Mouse (Mus musculus) embryonic facial prominence, embryonic 15.5 days (tissue): ENCODE results near the gene Rnaseh1. TPM values are rescaled to one million over a fixed set of nuclear protein-coding genes. Genes with fewer than 3 reads are reported as not detected.

Source experiments
- ATAC-seq: fragments of 200-750 bp; cut with Nextera tagmentation; 2 replicates; pipeline ENCODE4 v1.8.0; 2017; ENCODE audit warnings: low read depth, moderate TSS enrichment; ENCODE audit not compliant: insufficient number of reproducible peaks, low FRiP score, low TSS enrichment
- H3K27ac ChIP-seq: fragments of 300-500 bp; sonication (generic); replicated peaks from 2 replicates; pipeline ENCODE4 v1.5.1; 2015; ENCODE audit warnings: mild to moderate bottlenecking, inconsistent platforms
- H3K27me3 ChIP-seq: fragments of 300-500 bp; sonication (generic); 2 replicates; pipeline ENCODE4 v1.6.1; 2015; ENCODE audit warnings: inconsistent platforms
- H3K36me3 ChIP-seq: fragments of 300-500 bp; sonication (generic); 2 replicates; pipeline ENCODE4 v1.6.1; 2015; ENCODE audit warnings: mild to moderate bottlenecking, inconsistent platforms
- H3K4me1 ChIP-seq: fragments of 300-500 bp; sonication (generic); 2 replicates; pipeline ENCODE4 v1.6.1; 2015; ENCODE audit warnings: inconsistent platforms
- H3K4me2 ChIP-seq: fragments of 300-500 bp; sonication (generic); replicated peaks from 2 replicates; pipeline ENCODE4 v1.6.1; 2015; ENCODE audit warnings: mild to moderate bottlenecking, inconsistent platforms
- H3K4me3 ChIP-seq: fragments of 300-500 bp; sonication (generic); replicated peaks from 2 replicates; pipeline ENCODE4 v1.5.1; 2015; ENCODE audit warnings: mild to moderate bottlenecking, inconsistent platforms
- H3K9ac ChIP-seq: fragments of 300-500 bp; sonication (generic); 2 replicates; pipeline ENCODE4 v1.6.1; 2015; ENCODE audit warnings: inconsistent platforms
- H3K9me3 ChIP-seq: fragments of 300-500 bp; sonication (generic); replicated peaks from 2 replicates; pipeline ENCODE4 v1.6.1; 2016; ENCODE audit warnings: inconsistent platforms
- WGBS: fragments of 180-500 bp; shearing (Covaris S2); methylation state at CpG from one replicate; pipeline ENCODE4 v1.1.7; 2015; 5-methylcytosine and 5-hydroxymethylcytosine counted together
- polyA plus RNA-seq: library from polyadenylated mRNA; unstranded; fragments of >200 nt; fragmentation: Nextera tagmentation; extraction: Ambion mirVana; gene quantifications from 2 replicates; pipeline ENCODE4 v1.2.1, GENCODE M21; 2015

Rnaseh1 gene
- polyA plus RNA-seq, 1 experiment from 2014 or later, result 32.2 TPM

- 15% methylated on average over 8 of the region's 8 CpGs for WGBS
- Histone ChIP-seq H3K9me3 (no peaks in the 10 kb centered on the region), H3K4me2 (no peak overlapping the region), H3K27me3 (no peaks in the 10 kb centered on the region), H3K27ac (no peak overlapping the region), H3K4me1 (peaks cover 15% of the 10 kb centered on the region; the same call in 1 of the 2 replicates), H3K4me3 (no peak overlapping the region), H3K36me3 (no peaks in the 10 kb centered on the region), H3K9ac (no peak overlapping the region)
- no peak for ATAC-seq
Measured at GRCm38 (mm10) chr12:28667287-28667686, 17.9 kb downstream of the Rnaseh1 start.

GRCm38 (mm10) chr12:28674038-28674720, 24.8 kb downstream of the Rnaseh1 start:
- 84% methylated on average over 10 of the region's 10 CpGs for WGBS
- Histone ChIP-seq H3K4me2 (peak overlapping the region; percentile 63), H3K9ac (no peak overlapping the region), H3K36me3 (peaks cover 6% of the 10 kb centered on the region; the same call in 1 of the 2 replicates), H3K27ac (peak overlapping the region; percentile 97), H3K4me1 (peaks cover 12% of the 10 kb centered on the region), H3K9me3 (no peaks in the 10 kb centered on the region), H3K27me3 (no peaks in the 10 kb centered on the region), H3K4me3 (peak overlapping the region; percentile 64; the same call in 1 of the 2 replicates)
- no peak for ATAC-seq

- Histone ChIP-seq H3K4me3 (peak within 1 kb of the TSS; percentile 64), H3K9ac (peak within 1 kb of the TSS; percentile 44), H3K4me1 (peaks cover 12% of the 10 kb centered on the region), H3K36me3 (peaks cover 11% of the 10 kb centered on the region; the same call in 1 of the 2 replicates), H3K4me2 (peak within 1 kb of the TSS; percentile 63), H3K9me3 (no peaks in the 10 kb centered on the region), H3K27me3 (no peaks in the 10 kb centered on the region), H3K27ac (peak within 1 kb of the TSS; percentile 97)
- peak; percentile 94 for ATAC-seq
- WGBS, result 3% methylated on average over 53 of the region's 53 CpGs
Measured at GRCm38 (mm10) chr12:28675121-28675924, 25.9 kb downstream of the Rnaseh1 start, which contains the start of gene Adi1. Adi1 (plus strand) TSS chr12:28675231.

GRCm38 (mm10) chr12:28675925-28676209, 26.5 kb downstream of the Rnaseh1 start:
- peaks cover 15% of the 10 kb centered on the region; the same call in 1 of the 2 replicates for H3K36me3 ChIP-seq
- peaks cover 9% of the 10 kb centered on the region for H3K4me1 ChIP-seq
- peak overlapping the region; percentile 97 for H3K27ac ChIP-seq
- ATAC-seq, result no peak
- peak overlapping the region; percentile 63 for H3K4me2 ChIP-seq
- peak overlapping the region; percentile 44 for H3K9ac ChIP-seq
- WGBS, result 53% methylated on average over 5 of the region's 5 CpGs
- no peaks in the 10 kb centered on the region for H3K9me3 ChIP-seq
- H3K4me3 ChIP-seq, result peak overlapping the region; percentile 64
- H3K27me3 ChIP-seq, result no peaks in the 10 kb centered on the region

GRCm38 (mm10) chr12:28684674-28685073, 35.3 kb downstream of the Rnaseh1 start:
- Histone ChIP-seq H3K4me1 (no peaks in the 10 kb centered on the region), H3K9ac (no peak overlapping the region), H3K9me3 (no peaks in the 10 kb centered on the region), H3K27ac (no peak overlapping the region), H3K27me3 (no peaks in the 10 kb centered on the region), H3K4me3 (no peak overlapping the region), H3K36me3 (peaks cover 24% of the 10 kb centered on the region), H3K4me2 (no peak overlapping the region)
- ATAC-seq, result no peak
- 86% methylated on average over 1 of the region's 1 CpGs for WGBS

- Histone ChIP-seq H3K4me3 (no peak overlapping the region), H3K27ac (no peak overlapping the region), H3K27me3 (no peaks in the 10 kb centered on the region), H3K4me1 (no peaks in the 10 kb centered on the region), H3K4me2 (no peak overlapping the region), H3K9ac (no peak overlapping the region), H3K9me3 (no peaks in the 10 kb centered on the region), H3K36me3 (peaks cover 31% of the 10 kb centered on the region)
- 64% methylated on average over 3 of the region's 3 CpGs for WGBS
- ATAC-seq, result no peak
Measured at GRCm38 (mm10) chr12:28685771-28686170, 36.4 kb downstream of the Rnaseh1 start.

- peaks cover 31% of the 10 kb centered on the region for H3K36me3 ChIP-seq
- 60% methylated on average over 8 of the region's 8 CpGs for WGBS
- ATAC-seq, result no peak
Measured at GRCm38 (mm10) chr12:28686199-28686879, 36.9 kb downstream of the Rnaseh1 start.

GRCm38 (mm10) chr12:28688996-28689395, 39.6 kb downstream of the Rnaseh1 start:
- WGBS, result 83% methylated on average over 6 of the region's 6 CpGs
- Histone ChIP-seq H3K4me2 (no peak overlapping the region), H3K4me1 (no peaks in the 10 kb centered on the region), H3K4me3 (no peak overlapping the region), H3K36me3 (peaks cover 31% of the 10 kb centered on the region), H3K9me3 (no peaks in the 10 kb centered on the region), H3K27me3 (no peaks in the 10 kb centered on the region), H3K9ac (no peak overlapping the region), H3K27ac (no peak overlapping the region)
- no peak for ATAC-seq

More at GRCm38 (mm10) chr12:28686199-28686879, 36.9 kb downstream of the Rnaseh1 start:
- H3K27me3 ChIP-seq, result no peaks in the 10 kb centered on the region
- H3K4me1 ChIP-seq, result no peaks in the 10 kb centered on the region
- H3K4me2 ChIP-seq, result no peak overlapping the region
- H3K27ac ChIP-seq, result no peak overlapping the region
- no peak overlapping the region for H3K4me3 ChIP-seq
- H3K9ac ChIP-seq, result no peak overlapping the region
- H3K9me3 ChIP-seq, result no peaks in the 10 kb centered on the region

- H3K27me3 ChIP-seq, result no peaks in the 10 kb centered on the region
- ATAC-seq, result no peak
- no peak overlapping the region for H3K27ac ChIP-seq
- WGBS, result 87% methylated on average over 7 of the region's 7 CpGs
- no peak overlapping the region for H3K4me2 ChIP-seq
- no peaks in the 10 kb centered on the region for H3K4me1 ChIP-seq
- no peak overlapping the region for H3K9ac ChIP-seq
- H3K4me3 ChIP-seq, result no peak overlapping the region
- no peaks in the 10 kb centered on the region for H3K9me3 ChIP-seq
- H3K36me3 ChIP-seq, result peaks cover 36% of the 10 kb centered on the region
Measured at GRCm38 (mm10) chr12:28690730-28691129, 41.3 kb downstream of the Rnaseh1 start.

- H3K9me3 ChIP-seq, result no peaks in the 10 kb centered on the region
- H3K4me1 ChIP-seq, result no peaks in the 10 kb centered on the region
- no peak overlapping the region for H3K4me3 ChIP-seq
- WGBS, result 82% methylated on average over 3 of the region's 3 CpGs
- H3K4me2 ChIP-seq, result no peak overlapping the region
- H3K36me3 ChIP-seq, result peaks cover 50% of the 10 kb centered on the region
- no peaks in the 10 kb centered on the region for H3K27me3 ChIP-seq
- no peak overlapping the region for H3K9ac ChIP-seq
- no peak overlapping the region for H3K27ac ChIP-seq
- ATAC-seq, result no peak
Measured at GRCm38 (mm10) chr12:28693738-28694137, 44.3 kb downstream of the Rnaseh1 start.

- Histone ChIP-seq H3K27me3 (no peaks in the 10 kb centered on the region), H3K27ac (no peak overlapping the region), H3K4me2 (no peak overlapping the region), H3K9ac (no peak overlapping the region), H3K9me3 (no peaks in the 10 kb centered on the region), H3K4me1 (no peaks in the 10 kb centered on the region), H3K4me3 (no peak overlapping the region), H3K36me3 (peaks cover 48% of the 10 kb centered on the region)
- no peak for ATAC-seq
- WGBS, result 89% methylated on average over 2 of the region's 2 CpGs
Measured at GRCm38 (mm10) chr12:28694231-28694630, 44.8 kb downstream of the Rnaseh1 start.
